Mouse (Mus musculus): ENCODE measurements around the gene Bmper.

Bmper gene

DNA sequence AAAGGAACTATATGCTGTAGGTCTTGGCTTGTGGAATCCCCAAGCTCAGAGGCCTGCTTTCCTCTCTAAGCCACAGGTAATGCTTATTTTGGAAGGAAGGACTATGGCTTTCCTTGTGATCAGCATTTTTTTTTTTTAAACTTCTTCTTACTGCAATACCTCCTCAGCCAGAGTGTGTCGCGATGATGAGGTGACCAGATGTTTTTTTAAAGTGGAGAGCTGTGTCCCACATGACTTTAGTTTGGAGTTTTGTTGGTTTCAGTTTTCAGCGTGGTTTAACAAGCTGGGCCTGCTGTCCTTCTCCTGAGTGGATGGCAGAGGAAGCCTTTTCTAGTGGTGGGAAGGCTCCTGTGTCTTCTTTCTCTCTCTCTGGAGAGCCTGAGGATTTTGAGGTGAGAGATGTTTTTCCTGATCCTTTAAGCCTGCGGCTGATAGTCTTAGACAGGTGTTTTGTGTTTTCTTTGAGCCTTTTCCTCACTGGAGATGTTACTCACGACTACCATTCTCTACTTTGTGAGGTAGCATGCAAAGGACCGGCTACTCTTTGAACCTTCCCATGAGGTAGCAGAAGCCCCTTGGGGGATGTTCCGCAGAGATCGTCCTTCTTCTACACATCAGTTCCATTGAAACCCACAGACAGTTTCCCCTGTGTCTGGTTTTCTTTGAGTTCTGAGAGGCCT lies 74.8 kb downstream of the Bmper start:
- no peak for DNase-seq (ENCODE audit: low read depth, low spot score)

DNA sequence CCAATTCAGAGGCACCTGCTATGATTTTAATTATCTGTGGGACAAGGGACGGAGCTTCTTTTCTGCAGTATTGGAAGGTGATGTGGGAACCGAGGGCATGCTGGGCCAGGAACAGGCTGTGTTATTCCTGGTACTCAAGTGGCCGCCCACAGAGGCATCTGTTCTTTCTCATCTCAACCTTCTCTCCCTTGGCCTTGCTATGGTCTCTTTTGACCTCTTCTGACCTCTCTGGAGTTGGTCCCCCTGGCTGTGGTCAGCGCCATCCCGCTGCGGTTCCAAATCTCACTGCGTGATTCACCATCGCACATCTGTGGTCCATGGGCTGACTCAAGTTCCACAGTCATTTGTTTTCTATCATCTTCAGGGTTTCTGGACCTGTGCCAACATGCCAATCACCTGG lies 77.5 kb downstream of the Bmper start:
- no peak for DNase-seq (ENCODE audit: low read depth, low spot score)

DNA sequence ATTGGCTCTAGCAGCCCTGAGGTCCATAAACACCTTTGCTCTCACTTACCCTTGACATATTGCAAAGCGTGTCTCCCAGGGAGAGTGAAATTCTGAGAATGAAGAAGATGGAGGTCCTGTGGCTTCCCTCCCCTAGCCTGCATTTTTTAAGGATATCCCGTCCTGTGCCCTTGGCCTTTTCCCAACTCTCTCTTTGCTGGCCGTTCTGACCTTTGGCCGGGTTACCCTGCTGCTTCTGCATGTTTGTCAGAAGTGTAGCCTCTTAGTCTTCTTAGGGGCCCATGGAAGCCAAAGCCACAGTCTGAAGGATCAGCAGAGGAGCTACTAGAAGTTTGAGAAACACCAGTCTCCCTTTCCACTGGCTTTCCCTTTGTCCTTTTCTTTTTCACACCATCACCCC lies 82.8 kb downstream of the Bmper start:
- no peak for DNase-seq (ENCODE audit: low read depth, low spot score)

DNA sequence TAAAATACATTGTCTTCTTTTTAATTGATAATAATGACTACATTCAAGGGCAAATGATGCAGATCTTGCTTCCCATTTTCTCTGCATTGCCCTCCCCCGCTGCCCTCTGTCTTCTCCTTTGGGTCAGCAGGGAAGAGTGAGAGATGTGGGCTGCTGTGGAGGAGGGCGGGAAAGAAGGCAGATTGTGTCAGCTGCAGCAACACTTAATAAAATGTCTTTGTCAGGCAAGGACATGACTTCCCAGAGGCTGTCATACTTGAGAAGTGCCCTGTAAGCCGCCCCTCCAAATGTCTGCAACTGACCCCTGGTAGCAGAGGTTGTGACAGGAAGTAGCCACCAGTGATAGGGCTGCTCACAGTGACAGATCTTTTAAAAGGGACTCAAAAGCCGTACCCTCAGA lies 83.3 kb downstream of the Bmper start:
- no peak for DNase-seq (ENCODE audit: low read depth, low spot score)

DNA sequence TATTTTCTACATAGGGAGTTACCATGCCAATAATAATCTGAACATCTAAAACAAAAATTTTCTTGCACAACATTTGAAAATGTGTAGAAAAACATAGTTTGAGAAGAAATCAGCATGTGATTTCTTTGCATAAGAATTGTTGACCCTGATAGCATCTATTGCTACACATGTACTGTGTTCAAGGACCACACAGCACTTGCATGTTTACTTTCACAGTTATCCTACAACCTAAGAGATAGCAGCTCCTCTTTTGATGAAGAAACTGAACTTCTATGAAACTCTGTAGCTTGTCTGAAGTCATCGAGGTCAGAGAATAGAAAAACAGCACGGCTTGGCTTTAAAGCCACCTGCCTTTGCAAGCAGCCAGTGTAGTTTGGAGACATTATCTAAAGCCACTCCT lies 85.0 kb downstream of the Bmper start:
- no peak for DNase-seq (ENCODE audit: low read depth, low spot score)

DNA sequence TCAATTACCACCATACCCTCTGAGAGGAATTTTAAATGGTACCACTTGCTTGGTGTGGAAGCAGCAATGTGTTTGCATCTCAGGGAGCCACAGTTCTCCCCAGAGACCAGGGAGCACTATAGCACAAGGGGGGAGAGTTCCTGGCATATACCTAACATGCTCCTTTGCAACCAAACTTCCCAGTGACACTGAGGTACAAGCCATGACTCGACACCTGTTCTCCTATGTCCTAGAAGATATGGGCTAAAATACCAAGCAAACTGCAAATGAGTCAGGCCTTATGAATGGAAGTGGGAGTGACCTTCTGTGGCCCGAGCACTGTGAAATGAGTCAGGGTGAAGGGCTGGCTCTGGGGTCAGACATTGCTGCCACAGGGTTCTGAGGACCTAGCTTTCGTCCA lies 88.1 kb downstream of the Bmper start:
- no peak for DNase-seq (ENCODE audit: low read depth, low spot score)

DNA sequence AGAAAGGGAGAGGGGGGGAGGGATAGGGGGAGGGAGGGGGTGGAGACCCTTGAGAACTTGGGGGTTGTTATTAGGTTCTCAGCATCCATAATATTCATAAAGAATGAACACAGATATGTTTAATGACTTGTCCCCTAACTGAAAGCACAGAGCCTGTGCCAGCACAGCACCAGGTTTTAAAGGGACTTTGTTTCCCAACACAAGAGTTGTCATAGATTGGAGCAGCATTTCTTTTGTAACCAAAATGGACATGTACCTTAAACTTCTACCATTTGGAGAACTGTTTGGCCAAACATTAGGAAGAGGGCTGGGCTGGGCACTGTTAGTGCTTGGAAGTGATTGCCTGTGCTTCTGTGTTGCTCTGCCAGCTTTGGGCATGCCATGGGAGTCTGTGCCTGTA lies 89.1 kb downstream of the Bmper start:
- no peak for DNase-seq (ENCODE audit: low read depth, low spot score)

DNA sequence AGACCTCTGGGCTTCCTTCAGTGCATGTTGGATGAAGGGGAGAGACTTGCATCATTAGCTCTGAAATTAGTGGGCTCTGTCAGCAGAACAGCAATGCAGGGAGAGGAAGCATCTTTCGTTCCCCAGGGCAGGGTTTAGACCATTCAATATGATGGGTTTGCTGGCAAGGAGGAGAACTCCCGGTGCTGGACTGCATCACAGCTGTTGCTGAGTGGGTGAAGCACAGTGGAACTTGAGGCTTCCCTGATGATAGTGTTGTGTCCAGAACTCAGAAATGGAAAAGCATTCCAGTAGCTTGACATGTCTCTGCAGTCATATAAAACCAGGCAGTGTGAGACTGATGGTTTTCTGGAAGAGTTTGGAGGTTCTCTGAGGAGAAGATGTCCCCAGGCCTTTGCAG lies 90.0 kb downstream of the Bmper start:
- DNase-seq (ENCODE audit: low read depth, low spot score) = no peak

DNA sequence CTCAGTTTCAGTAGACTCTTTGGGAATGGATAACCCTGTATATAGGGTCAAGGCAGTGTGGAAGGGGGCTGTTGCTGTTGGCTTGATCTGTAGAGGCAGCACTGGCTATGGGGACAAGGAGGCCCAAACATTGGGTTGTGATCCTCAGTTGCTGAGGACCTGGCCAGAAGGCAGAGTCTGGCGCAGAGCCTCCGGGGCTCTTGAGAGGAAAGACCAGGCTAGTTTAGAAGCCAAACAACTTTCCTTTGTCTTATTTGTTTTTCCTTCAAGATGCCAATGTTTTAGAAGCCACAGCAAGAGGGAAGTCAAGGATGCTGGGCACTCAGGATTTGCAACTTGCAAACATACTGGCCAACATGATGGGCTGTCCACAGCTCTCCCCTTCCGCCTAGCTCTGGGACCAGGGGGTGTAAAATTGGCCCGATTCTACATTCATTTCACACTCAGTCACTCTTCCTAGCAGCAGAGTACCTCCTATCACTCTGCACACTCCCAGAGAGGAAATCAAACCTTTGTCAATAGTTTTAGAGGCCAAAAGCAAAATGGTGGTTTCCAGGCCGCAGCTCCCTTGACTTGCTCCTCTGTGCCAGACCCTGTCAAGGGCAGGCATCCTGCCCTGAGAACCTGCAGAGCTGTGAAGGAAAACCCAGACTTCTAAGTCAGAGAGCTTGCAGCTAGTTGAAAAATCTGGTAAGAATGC lies 92.9 kb downstream of the Bmper start:
- DNase-seq (ENCODE audit: low read depth, low spot score) = no peak

DNA sequence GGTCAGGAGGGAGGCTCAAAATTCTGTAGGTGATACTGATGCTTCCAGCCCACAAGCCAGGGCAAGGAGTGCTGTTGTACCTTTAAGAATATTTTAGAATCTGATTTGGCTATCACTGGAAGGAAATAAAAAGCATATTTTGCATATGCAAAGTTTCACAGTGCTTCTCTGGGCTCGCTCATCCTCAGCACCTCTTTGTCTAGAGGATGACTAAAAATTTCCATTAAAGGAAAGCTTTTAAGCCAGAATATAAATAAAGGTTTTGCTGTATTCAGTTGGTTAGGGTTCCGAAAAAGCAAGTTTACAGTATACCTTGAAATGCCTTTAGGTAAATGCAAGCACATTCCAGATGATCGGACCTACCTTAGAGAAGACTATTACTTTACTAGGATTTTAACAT lies 105.0 kb downstream of the Bmper start:
- no peak for DNase-seq (ENCODE audit: low read depth, low spot score)

DNA sequence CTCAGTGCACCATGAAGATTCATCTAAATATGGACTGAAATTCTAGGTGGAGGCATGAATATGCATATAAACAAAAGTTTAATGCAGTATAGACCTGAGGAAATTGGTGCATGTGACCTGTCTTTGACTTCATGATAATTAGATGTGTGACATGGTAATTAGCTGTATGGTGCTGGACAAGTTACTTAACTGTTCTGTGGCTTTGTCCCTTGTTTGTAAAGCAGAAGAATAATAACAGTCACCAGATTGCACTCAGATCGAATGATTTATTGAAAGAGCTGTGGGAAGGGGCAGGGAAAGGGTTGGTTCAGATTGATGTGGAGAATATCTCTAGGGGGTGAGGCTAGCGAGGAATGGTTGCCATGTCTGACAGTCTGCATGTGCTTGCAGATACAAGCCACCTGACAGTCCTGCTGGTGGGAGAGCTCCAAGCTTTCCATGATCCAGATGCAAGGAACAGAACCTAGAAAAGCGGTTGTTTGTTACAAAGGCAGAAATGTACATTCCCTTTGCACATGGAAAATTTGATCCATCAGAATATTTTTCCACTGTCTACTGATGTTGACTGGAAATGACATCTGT lies 110.3 kb downstream of the Bmper start:
- no peak for DNase-seq (ENCODE audit: low read depth, low spot score)

DNA sequence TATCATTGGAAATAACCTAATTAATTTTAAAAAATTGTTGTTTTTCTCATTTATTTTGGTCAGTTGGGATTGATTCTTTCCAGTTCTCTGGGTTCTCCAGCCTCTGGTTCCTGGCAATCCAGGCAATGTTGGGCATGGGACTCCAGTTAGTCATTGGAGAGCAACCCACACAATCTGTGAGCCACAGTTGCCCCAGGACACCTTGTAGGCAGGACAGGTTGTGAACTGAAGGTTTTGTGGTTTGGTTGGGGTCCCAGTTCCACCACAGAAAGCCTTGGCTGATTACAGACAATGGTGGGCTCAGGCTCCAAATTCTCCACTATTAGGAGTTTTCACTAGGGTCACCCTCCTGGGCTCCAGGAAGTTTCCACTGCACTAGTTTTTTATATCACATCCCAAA lies 117.7 kb downstream of the Bmper start:
- DNase-seq (ENCODE audit: low read depth, low spot score) = no peak

DNA sequence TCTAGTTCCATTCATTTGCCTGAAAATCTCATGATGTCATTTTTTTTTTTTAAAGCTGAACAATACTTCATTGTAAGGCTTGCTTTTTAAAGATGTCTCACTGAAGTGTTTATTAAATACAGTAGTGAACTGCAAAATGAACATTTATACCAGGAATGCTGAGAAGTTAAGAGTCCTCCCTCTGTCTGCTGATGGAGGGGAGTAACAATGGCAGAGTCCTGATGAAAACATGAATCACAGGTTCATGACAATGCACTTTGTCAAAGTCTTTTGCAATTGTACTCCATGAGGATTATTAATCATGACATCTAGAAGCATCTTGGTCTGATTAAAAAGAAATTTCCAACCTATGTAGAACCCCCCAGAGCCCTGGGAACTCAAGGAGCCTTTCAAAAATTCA lies 118.4 kb downstream of the Bmper start:
- DNase-seq (ENCODE audit: low read depth, low spot score) = no peak

DNA sequence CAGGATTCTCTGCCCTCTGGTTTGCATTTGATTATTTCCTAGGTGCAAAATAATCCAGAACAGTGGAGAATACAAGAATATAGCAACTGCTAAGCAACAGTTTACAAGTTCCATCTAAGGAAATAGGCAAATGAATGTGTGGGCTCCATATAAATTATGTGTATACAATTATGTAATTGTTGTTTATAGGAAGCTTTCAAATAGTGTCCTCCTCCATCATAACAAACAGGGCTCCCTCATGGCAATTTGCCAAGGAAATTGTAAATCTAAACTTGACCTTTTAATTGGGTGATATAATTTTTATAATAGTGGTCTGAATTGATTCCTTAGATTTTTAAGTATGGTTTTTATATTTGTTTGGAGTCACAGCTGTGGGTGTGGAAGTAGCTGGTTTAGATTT lies 121.5 kb downstream of the Bmper start:
- DNase-seq (ENCODE audit: low read depth, low spot score) = no peak

DNA sequence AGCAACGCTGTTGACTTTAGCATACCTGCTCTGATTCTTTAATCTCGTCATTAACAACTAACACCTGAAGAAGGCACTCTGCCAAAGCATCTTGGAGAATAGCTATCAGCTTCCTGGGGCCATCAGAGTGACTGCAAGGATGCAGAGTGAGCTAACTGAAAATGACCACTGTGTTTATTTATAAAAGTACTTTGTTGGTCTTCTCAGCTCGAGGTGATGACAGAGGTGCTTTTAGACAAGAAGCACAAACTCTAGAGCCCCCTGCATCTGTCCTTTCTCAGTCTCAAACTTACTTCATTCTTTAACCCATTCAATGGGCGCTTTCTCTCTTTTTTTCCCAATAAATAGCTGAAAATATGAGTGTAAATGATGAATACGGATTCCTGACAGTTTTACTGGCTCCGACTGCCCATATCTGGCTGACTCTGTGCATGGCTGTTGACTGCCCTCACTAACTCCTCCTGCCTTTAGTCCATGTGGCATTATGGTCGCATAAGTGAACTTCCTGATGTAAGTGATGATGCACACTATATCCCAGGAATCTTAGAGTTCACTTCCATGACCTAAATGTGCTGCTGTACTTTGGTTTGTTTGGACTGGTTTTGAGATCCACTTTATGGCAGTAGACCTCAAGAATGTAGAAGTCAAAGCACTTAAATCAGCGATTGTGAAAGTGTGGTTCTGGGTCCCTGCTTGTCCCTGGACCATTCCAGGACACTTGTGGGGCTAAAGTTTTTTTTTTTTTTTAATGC lies 122.4 kb downstream of the Bmper start:
- no peak for DNase-seq (ENCODE audit: low read depth, low spot score)

DNA sequence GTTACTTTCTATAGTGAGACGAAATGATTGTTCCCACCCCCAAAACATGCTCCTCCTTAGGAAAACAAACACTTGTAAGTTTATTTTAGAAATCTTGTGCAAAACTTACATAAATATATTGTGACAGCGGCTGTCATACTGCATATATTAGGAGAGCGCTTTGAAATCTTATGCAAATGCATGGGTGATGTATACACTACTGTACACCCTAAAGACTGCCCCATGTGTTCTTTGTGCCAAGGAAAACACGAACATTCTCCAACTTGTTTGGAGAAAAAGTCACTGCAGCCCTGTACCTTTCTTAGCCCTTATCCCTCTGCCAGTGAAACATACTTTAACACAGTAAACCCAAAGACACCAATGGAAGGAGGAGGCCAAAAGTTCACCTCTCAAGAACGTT lies 126.7 kb downstream of the Bmper start:
- DNase-seq (ENCODE audit: low read depth, low spot score) = no peak

DNA sequence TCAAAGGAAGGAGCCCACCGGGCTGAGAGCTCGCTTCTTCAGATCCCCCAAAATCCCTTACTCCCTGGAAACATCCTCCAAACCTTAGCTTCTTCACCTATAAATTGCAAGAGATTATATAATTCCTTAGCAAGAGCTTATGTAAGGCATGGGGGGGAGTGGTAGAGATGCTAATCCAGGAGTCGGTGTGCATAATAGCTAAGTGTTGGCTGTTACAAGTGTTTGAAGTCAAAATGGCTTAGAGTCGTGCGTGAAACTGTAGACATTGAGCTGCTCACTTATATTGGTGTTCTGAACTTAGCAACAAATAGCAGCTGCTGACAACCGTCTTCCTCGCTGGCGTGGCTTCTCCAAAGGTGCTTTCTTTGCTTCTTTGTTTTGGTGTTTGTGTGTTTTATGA lies 128.5 kb downstream of the Bmper start:
- no peak for DNase-seq (ENCODE audit: low read depth, low spot score)

DNA sequence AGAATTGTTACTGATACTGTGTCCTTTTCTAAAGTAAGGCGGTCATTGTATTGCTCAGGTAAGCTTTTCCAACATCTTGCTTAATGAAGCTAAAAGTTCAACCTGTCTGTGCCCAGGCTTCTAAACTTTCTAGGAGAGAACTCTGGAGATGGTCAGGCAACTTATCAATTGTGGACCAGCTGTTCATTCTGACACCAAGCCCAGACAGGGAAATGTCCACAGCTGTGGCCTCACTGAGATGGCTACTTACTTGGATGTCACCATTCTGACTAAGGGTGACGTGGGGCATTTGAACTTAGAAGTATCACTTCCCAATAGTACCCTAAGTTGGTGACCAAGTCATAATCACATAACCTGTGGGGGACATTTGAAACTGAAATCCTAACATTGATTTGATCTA lies 129.5 kb downstream of the Bmper start:
- DNase-seq (ENCODE audit: low read depth, low spot score) = no peak

DNA sequence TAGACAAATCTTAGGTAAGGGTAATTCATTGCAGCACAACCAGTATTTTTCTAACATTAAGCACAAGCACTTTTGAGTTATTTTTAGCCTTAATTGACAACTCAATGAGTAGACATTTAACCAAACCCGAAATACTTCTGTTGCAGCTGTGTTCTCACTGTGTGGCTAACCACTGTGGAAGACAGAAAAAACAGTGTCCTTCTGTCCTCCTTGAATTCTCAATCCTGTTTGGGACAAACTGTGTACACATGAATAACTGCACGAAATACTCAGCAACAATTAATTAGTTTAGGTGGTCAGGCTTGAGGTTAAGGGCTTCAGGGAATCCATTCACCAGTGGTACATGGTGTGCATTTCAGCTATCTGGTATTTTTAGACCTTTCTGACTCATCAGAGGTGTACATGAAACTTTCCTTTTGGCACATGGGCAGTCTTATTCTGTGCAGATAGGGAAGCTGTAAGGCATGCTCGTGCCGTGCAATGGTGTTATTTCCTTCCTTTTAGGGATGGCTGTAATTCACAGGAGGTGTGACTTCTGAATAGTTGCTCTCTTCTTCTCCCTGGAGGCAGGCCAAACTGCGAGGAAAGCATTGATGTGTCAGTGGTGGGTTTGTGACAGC lies 131.4 kb downstream of the Bmper start:
- no peak for DNase-seq (ENCODE audit: low read depth, low spot score)

DNA sequence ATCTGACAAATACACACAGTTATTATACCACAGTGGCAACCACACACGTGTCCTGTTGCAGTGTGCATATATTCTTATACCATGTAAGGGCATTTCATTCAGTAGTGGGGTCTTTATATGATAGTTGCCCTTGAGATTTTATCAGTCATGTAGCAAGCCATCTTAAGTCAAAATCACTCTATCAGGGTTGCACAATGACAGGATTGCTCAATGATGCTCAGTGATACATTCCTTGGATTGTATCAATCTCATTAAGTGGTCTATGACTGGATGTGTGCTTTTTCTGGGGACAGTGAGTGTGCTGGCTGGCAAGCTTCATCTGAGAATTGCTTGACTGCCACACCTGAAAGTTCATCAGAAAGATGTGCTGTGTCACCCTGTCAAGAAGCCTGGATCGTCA lies 135.2 kb downstream of the Bmper start:
- DNase-seq (ENCODE audit: low read depth, low spot score) = no peak

DNA sequence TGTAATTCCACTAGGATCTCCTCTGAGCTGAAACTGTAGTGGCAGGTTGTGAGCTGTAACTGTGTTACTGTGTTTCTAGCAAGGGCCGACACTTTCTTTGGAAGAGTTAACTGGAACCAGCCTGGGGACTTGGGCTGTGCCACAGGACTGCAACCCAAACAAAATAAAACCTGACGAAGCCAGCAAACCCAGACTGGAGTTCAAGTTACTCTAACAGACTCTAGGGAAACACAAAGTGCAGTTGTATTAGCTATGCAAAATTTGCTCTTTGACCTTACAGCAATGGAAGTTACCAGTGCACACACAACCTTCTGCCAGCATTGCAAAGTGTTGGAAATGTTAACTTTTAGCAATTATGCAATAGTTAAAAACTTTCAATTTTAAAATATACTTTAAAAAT lies 140.3 kb downstream of the Bmper start:
- no peak for DNase-seq (ENCODE audit: low read depth, low spot score)

DNA sequence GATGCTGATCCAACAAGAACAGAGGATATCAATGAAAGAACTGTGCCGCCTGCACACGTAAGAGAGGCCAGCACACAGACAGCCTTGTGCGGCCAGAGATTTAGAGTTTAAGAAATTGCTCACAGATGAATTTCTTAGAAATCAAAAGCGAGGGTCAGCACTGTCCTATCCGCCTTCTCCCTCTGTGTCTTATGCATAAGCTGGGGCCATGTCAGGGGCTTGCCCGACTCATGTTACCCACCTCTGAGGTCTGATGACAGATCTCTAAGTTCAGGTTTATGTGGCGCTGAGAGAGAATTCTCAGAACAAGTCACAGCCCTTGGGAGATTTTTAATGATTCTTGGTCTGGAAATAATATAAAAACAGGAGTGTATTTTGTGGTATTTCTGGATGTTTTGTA lies 140.7 kb downstream of the Bmper start:
- no peak for DNase-seq (ENCODE audit: low read depth, low spot score)
